Mouse (Mus musculus): ENCODE measurements around the gene Ccr10. TPM values are rescaled to one million over a fixed set of nuclear protein-coding genes. Genes with fewer than 3 reads are reported as not detected.
"Not testable (repeated sequence)": the region's sequence is repeated elsewhere in the genome, so short reads cannot be mapped to it uniquely, and the experiment has no call there.

Ccr10 gene
- total RNA-seq, 2 experiments from 2014 or later, result 0.36 to 0.37 TPM

GRCm38 (mm10) chr11:101130056-101130756, 45.0 kb downstream of the Ccr10 start:
- peak; percentile 27 to 39 for DNase-seq (ENCODE audit: low spot score in 2 of 2)

- DNase-seq (ENCODE audit: low spot score in 2 of 2), result no peak
Measured at GRCm38 (mm10) chr11:101128996-101129577, 46.2 kb downstream of the Ccr10 start.

- DNase-seq (ENCODE audit: low spot score in 2 of 2), result no peak
Measured at GRCm38 (mm10) chr11:101127075-101127474, 48.2 kb downstream of the Ccr10 start.

- not testable (repeated sequence) for DNase-seq (ENCODE audit: low spot score in 2 of 2)
Measured at GRCm38 (mm10) chr11:101125008-101125407, 50.2 kb downstream of the Ccr10 start.

GRCm38 (mm10) chr11:101124494-101124893, 50.7 kb downstream of the Ccr10 start:
- not testable (repeated sequence) for DNase-seq (ENCODE audit: low spot score in 2 of 2)

Small RNA genes within 50 kb of the gene (microRNA-seq; reads per million reads assigned to microRNA genes)
- not detected for gene Gm27626

Other genes starting within 250 kb of the Ccr10 start
- 10 to 100 TPM; 71.5 to 75.1 TPM for gene Stat3, start 235.9 kb downstream of the Ccr10 start, total RNA-seq (2021)
- 100 to 1,000 TPM; 385 to 413 TPM for gene Cavin1, start 204.6 kb downstream of the Ccr10 start, total RNA-seq (2021)
- 10 to 100 TPM; 70.3 to 73.5 TPM for gene Atp6v0a1, start 166.0 kb downstream of the Ccr10 start, total RNA-seq (2021)
- gene Naglu, start 105.4 kb downstream of the Ccr10 start, total RNA-seq (2021), result 10 to 100 TPM; 11.4 to 12.8 TPM
- under 1 TPM; 0.20 to 0.21 TPM for gene Hsd17b1, start 97.0 kb downstream of the Ccr10 start, total RNA-seq (2021)
- gene Coasy, start 92.9 kb downstream of the Ccr10 start, total RNA-seq (2021), result 10 to 100 TPM; 15.1 to 17.8 TPM
- gene Mlx, start 88.2 kb downstream of the Ccr10 start, total RNA-seq (2021), result 10 to 100 TPM; 13.1 to 13.4 TPM
- gene Psmc3ip, start 80.0 kb downstream of the Ccr10 start, total RNA-seq (2021), result 1 to 10 TPM; 4.9 to 6.2 TPM
- 10 to 100 TPM; 41.6 to 42.9 TPM for gene Retreg3, start 55.5 kb downstream of the Ccr10 start, total RNA-seq (2021)
- gene Tubg1, start 55.5 kb downstream of the Ccr10 start, total RNA-seq (2021), result 10 to 100 TPM; 39.3 to 42.1 TPM
- 1 to 10 TPM; 6.8 TPM for gene Tubg2, start 19.5 kb downstream of the Ccr10 start, total RNA-seq (2021)
- gene Cntnap1, start 4.9 kb downstream of the Ccr10 start, total RNA-seq (2021), result 1 to 10 TPM; 3.2 to 4.1 TPM
- 10 to 100 TPM; 39.5 to 41.4 TPM for gene Plekhh3, start 4.1 kb downstream of the Ccr10 start, total RNA-seq (2021)
- gene Ezh1, start 51.0 kb upstream of the Ccr10 start, total RNA-seq (2021), result 10 to 100 TPM; 19.3 to 24.6 TPM
- gene Ramp2, start 70.6 kb upstream of the Ccr10 start, total RNA-seq (2021), result 10 to 100 TPM; 82.6 to 85.8 TPM
- 10 to 100 TPM; 48.6 to 48.8 TPM for gene Vps25, start 78.3 kb upstream of the Ccr10 start, total RNA-seq (2021)
- 1 to 10 TPM in 1 of 2 experiments, under 1 TPM in 1; 0.83 to 1.7 TPM for gene Wnk4, start 85.1 kb upstream of the Ccr10 start, total RNA-seq (2021)
- under 1 TPM; 0.32 to 0.39 TPM for gene Cntd1, start 103.6 kb upstream of the Ccr10 start, total RNA-seq (2021)
- gene Coa3, start 103.7 kb upstream of the Ccr10 start, total RNA-seq (2021), result 10 to 100 TPM; 59.8 to 71.2 TPM
- gene Becn1, start 126.8 kb upstream of the Ccr10 start, total RNA-seq (2021), result 10 to 100 TPM; 82.5 to 86.9 TPM
- 10 to 100 TPM; 62.6 to 84.7 TPM for gene Psme3, start 140.8 kb upstream of the Ccr10 start, total RNA-seq (2021)
- 1 to 10 TPM; 2.8 to 3.0 TPM for gene Aoc2, start 149.6 kb upstream of the Ccr10 start, total RNA-seq (2021)
- gene Aoc3, start 155.2 kb upstream of the Ccr10 start, total RNA-seq (2021), result 10 to 100 TPM; 47.2 to 49.8 TPM
- gene G6pc, start 192.1 kb upstream of the Ccr10 start, total RNA-seq (2021), result under 1 TPM in 1 of 2 experiments, not detected in 1; 0.47 TPM
- gene Aarsd1, start 242.2 kb upstream of the Ccr10 start, total RNA-seq (2021), result 10 to 100 TPM; 15.6 to 20.3 TPM
- 1 to 10 TPM; 4.5 to 7.3 TPM for gene Gm27029, start 249.4 kb upstream of the Ccr10 start, total RNA-seq (2021)
- gene Rundc1, start 249.6 kb upstream of the Ccr10 start, total RNA-seq (2021), result 1 to 10 TPM; 8.6 to 9.5 TPM
- gene Ptges3l, start 249.9 kb upstream of the Ccr10 start, total RNA-seq (2021), result 10 to 100 TPM; 56.2 to 80.9 TPM